Mouse (Mus musculus): Measurements from ENCODE around the gene Hcn2. TPM values are rescaled to one million over a fixed set of nuclear protein-coding genes. Genes with fewer than 3 reads are reported as not detected.

Hcn2 gene
- polyA plus RNA-seq, 1 experiment = 270 TPM

DNA sequence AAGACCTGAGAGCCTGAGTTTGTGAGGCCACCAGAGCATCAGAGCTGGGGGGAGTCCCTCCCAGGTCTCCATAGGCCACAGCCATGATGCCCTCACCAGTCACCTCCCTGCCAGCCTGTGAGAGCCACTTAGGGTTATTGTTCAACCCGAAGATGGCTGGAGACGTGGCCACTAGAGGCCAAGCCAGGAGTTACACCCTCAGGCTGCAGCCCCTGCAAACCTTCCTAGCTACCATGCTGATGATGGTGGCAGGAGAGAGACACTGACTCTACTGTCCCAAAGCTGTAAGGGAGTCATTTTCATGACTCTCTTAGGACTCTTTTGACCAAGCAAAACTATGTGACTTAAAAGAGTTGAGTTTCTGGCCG lies 44.4 kb upstream of the Hcn2 start:
- Histone ChIP-seq H3K27ac (ENCODE audit: insufficient read depth, low read length) (no peak overlapping the region), H3K4me1 (ENCODE audit: control insufficient read depth, insufficient read depth, low read length) (peaks cover 11% of the 10 kb centered on the region), H3K27me3 (ENCODE audit: control insufficient read depth, insufficient read depth, low read length) (no peaks in the 10 kb centered on the region), H3K4me3 (replicated peaks; ENCODE audit: insufficient read depth, low read depth, low read length) (no peak overlapping the region)
- peak in 1 of 2 experiments; percentile 13 for DNase-seq
- TF ChIP-seq CTCF (IDR thresholded peaks at IDR 0.05; ENCODE audit: borderline replicate concordance, insufficient read depth, low read depth, low read length) (no peak), POLR2A (IDR thresholded peaks at IDR 0.05; ENCODE audit: borderline replicate concordance, insufficient read depth, low read length) (no peak)
- WGBS = 47% methylated on average over 3 of the region's 3 CpGs

DNA sequence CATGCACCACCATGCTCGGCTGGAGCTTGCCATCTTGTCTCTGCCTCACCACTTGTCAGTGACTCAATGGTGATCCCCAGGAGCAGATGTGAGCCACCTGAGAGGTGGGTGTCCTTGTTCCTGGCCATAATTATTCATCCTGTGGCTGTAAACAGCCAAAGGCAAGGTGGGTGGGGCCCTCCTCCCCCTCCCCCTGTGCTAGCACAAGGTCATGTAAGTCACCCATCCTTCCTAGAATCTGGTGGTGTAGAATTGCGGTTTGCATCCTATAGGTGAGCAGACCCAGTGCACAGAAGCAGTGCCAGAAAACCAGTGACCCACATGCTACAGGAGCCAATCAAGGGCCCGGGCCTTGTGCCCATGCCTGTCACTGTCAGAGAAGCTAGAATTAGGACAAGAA lies 43.4 kb upstream of the Hcn2 start:
- 79% methylated on average over 3 of the region's 3 CpGs for WGBS
- H3K4me3 ChIP-seq (replicated peaks; ENCODE audit: insufficient read depth, low read depth, low read length) = no peak overlapping the region
- TF ChIP-seq POLR2A (IDR thresholded peaks at IDR 0.05; ENCODE audit: borderline replicate concordance, insufficient read depth, low read length) = no peak
- TF ChIP-seq CTCF (IDR thresholded peaks at IDR 0.05; ENCODE audit: borderline replicate concordance, insufficient read depth, low read depth, low read length) = no peak

DNA sequence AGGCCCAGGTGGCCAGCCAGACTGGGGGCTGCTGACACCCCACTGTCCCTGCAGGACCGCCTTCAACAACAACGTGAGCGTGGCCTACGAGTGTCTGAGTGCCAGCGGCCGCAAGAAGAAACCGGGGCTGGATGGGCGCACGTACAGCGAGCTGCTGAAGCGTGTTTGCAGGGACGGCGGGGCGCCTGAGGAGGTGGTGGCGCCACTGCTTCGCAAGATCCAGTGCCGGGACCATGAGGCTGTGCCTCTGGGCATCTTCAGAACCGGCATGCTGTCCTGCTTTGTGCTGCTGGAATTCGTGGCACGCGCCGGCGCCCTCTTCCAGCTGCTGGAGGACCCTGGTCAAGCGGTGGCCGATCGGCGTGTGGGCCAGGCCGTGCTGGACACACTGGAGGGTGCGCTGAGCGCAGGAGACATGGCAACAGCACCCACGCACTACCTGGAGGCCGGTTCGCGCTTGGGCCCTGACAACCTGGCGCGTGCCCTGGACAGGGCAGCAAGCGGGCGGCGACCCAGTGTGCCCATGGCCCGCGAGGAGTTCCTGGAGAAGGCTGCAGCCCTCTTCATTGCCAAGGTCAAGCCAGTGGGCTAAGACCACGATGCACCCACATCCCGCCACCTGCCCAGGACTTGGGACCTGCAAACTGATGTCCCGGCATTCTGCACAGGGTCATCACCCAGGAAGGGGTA lies 40.9 kb upstream of the Hcn2 start:
- no peak overlapping the region for H3K27ac ChIP-seq (ENCODE audit: insufficient read depth, low read length)
- H3K4me3 ChIP-seq (replicated peaks; ENCODE audit: insufficient read depth, low read depth, low read length) = no peak overlapping the region
- H3K27me3 ChIP-seq (ENCODE audit: control insufficient read depth, insufficient read depth, low read length) = no peaks in the 10 kb centered on the region
- H3K4me1 ChIP-seq (ENCODE audit: control insufficient read depth, insufficient read depth, low read length) = peaks cover 3% of the 10 kb centered on the region
- TF ChIP-seq CTCF (IDR thresholded peaks at IDR 0.05; ENCODE audit: borderline replicate concordance, insufficient read depth, low read depth, low read length) (no peak), POLR2A (IDR thresholded peaks at IDR 0.05; ENCODE audit: borderline replicate concordance, insufficient read depth, low read length) (no peak)
- WGBS = 64% methylated on average over 44 of the region's 44 CpGs
- DNase-seq = peak in 1 of 2 experiments; percentile 22

More for the DNA sequence above, 43.4 kb upstream of the Hcn2 start:
- peaks cover 10% of the 10 kb centered on the region for H3K4me1 ChIP-seq (ENCODE audit: control insufficient read depth, insufficient read depth, low read length)
- no peaks in the 10 kb centered on the region for H3K27me3 ChIP-seq (ENCODE audit: control insufficient read depth, insufficient read depth, low read length)
- no peak for DNase-seq
- no peak overlapping the region for H3K27ac ChIP-seq (ENCODE audit: insufficient read depth, low read length)

DNA sequence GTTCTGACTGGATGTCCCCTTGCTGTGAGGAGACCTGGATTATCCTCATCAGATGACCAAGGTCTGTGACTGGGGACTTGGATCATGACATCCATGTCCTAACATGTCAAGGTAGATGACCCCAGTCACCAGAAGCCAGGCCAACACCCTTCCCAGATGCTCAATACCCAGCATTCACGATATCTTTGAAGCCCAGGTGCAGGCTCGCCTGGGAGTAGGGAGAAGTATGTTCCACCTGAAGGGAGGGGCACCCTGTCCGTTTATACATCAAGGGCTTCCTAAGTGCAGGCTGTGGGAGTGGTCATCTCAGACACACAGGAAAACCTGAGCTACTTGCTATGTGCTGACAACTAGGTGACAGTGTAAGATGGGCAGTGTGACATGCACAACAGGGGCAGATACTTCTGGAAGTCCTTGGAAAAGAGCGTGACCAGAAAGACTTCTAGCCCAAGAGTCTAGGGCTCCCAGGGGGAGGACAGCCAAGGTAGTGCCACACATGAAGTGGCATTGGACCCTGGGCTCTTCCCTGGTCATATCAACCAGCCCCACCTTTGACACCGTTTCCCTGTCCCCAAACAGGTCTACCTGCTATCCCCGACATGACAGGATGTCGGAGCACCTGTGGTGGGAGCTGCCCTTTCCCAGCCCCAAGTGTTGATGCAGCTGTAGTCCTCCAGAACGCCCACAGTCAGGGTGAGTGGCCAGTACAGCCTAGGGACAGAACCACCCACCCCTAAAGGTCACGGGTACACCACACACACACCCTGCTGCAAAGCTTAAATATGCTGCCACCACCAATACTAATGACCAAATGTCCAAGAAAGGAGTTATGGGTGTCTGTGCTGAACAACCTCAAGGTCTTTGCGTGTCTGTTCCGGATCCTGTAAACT lies 35.6 kb upstream of the Hcn2 start:
- Histone ChIP-seq H3K27ac (ENCODE audit: insufficient read depth, low read length) (peak overlapping the region; percentile 62), H3K4me1 (ENCODE audit: control insufficient read depth, insufficient read depth, low read length) (peaks cover 23% of the 10 kb centered on the region), H3K27me3 (ENCODE audit: control insufficient read depth, insufficient read depth, low read length) (no peaks in the 10 kb centered on the region), H3K4me3 (replicated peaks; ENCODE audit: insufficient read depth, low read depth, low read length) (peak overlapping the region; percentile 78)
- WGBS = 40% methylated on average over 11 of the region's 11 CpGs
- DNase-seq = no peak
- no peak for TF ChIP-seq POLR2A (IDR thresholded peaks at IDR 0.05; ENCODE audit: borderline replicate concordance, insufficient read depth, low read length)
- TF ChIP-seq CTCF (IDR thresholded peaks at IDR 0.05; ENCODE audit: borderline replicate concordance, insufficient read depth, low read depth, low read length) = no peak

DNA sequence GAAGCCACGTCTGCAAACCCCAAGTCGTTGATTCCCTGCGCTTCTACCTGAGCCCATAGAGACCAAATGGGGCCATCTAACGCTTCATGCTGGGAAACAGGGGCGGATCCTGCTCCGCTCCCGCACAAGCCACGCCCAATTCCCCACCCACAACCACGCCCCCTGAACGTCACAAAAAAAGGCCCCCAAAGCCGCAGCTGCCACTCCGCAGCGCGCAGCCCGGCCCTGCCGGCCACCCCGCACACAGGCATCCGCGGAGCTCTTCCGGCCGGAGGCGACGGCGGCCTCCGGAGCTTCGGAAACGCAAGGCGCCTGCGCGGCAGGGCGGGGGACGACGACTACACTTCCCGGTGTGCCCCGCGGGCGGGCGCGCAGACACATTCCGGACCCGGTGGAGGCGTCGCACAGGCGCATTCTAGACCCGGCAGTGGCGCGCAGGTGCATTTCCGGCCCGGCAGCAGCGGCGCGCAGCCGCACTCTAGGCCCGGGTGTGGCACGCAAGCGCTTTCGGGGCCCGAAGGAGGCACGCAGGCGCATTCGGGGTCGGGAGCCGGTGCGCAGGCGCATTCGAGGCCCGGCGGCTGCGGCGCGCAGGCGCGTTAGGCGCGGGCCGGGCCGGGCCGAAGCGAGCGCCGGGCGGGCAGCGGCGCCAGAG lies 34.7 kb upstream of the Hcn2 start, which contains the start of gene Cdc34:
Cdc34 (plus strand) TSS at position 605 of the 655 bp plus-strand sequence.
- DNase-seq = peak; percentile 99 to 100
- Histone ChIP-seq H3K4me3 (replicated peaks; ENCODE audit: insufficient read depth, low read depth, low read length) (peak within 1 kb of the TSS; percentile 98), H3K27ac (ENCODE audit: insufficient read depth, low read length) (peak within 1 kb of the TSS; percentile 62), H3K27me3 (ENCODE audit: control insufficient read depth, insufficient read depth, low read length) (no peaks in the 10 kb centered on the region), H3K4me1 (ENCODE audit: control insufficient read depth, insufficient read depth, low read length) (peaks cover 23% of the 10 kb centered on the region)
- TF ChIP-seq CTCF (IDR thresholded peaks at IDR 0.05; ENCODE audit: borderline replicate concordance, insufficient read depth, low read depth, low read length) (no peak), POLR2A (IDR thresholded peaks at IDR 0.05; ENCODE audit: borderline replicate concordance, insufficient read depth, low read length) (peak; percentile 88; the same call in 1 of the 2 replicates)
- under 1% methylated on average over 84 of the region's 84 CpGs for WGBS

DNA sequence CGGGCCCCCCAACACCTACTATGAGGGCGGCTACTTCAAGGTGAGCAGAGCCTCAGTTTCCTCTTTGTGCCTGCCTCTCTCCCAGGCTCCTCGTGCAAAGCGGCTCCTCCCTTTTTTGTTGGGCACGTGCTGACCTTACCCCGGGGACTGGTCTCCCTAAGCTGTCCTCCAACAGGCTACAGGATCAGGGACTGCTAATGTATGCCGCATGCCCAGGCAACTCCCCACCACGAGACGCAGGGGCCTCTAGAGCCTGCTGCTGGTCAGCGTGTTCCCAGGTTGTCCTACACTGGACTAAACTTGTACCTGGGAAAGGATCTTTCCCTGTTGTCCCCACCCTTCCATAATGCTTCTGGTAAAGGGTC lies 33.9 kb upstream of the Hcn2 start:
- H3K4me1 ChIP-seq (ENCODE audit: control insufficient read depth, insufficient read depth, low read length) = peaks cover 23% of the 10 kb centered on the region
- TF ChIP-seq CTCF (IDR thresholded peaks at IDR 0.05; ENCODE audit: borderline replicate concordance, insufficient read depth, low read depth, low read length) (no peak), POLR2A (IDR thresholded peaks at IDR 0.05; ENCODE audit: borderline replicate concordance, insufficient read depth, low read length) (no peak)

DNA sequence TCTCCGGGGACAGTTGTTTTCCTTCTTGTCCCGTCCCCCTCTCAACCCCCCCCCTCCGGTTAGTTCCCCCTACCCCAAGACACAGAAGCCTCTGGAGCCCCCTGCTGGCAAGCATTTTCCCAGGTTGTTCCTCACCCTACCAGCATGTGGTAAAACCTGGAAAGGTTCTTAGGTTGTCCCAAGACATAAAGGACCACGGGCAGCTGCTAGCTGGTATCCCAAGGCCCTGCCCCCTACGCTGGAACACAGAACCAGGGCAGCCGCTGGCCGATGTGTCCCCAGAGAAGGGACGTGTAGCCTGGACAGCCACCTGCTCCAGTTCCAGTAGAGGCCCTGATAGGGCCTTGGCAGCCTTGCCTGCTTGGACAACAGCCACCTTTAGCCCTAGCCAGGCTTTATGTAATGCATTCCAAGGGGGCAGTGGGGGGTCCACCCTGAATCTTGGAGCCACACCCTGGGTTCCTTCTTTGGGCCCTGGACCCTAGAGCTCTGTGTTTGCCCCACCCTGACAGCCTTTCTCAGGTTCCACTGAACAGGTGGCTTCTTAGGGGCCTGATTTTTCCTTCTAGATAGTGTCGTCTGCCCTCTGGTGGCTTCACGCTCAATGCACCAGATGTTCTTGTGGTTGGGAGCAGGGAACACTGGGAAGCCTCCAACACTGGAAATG lies 33.4 kb upstream of the Hcn2 start:
- no peak overlapping the region for H3K27ac ChIP-seq (ENCODE audit: insufficient read depth, low read length)
- peak; percentile 53 to 57 for DNase-seq
- H3K4me3 ChIP-seq (replicated peaks; ENCODE audit: insufficient read depth, low read depth, low read length) = peak overlapping the region; percentile 98
- peaks cover 23% of the 10 kb centered on the region for H3K4me1 ChIP-seq (ENCODE audit: control insufficient read depth, insufficient read depth, low read length)
- WGBS = under 1% methylated on average over 10 of the region's 10 CpGs
- no peaks in the 10 kb centered on the region for H3K27me3 ChIP-seq (ENCODE audit: control insufficient read depth, insufficient read depth, low read length)
- peak; percentile 34; the same call in 1 of the 2 replicates for TF ChIP-seq CTCF (IDR thresholded peaks at IDR 0.05; ENCODE audit: borderline replicate concordance, insufficient read depth, low read depth, low read length)
- TF ChIP-seq POLR2A (IDR thresholded peaks at IDR 0.05; ENCODE audit: borderline replicate concordance, insufficient read depth, low read length) = no peak

More for the DNA sequence above, 33.9 kb upstream of the Hcn2 start:
- WGBS = 1% methylated on average over 10 of the region's 10 CpGs
- peak in 1 of 2 experiments; percentile 47 for DNase-seq
- H3K4me3 ChIP-seq (replicated peaks; ENCODE audit: insufficient read depth, low read depth, low read length) = peak overlapping the region; percentile 98
- H3K27ac ChIP-seq (ENCODE audit: insufficient read depth, low read length) = peak overlapping the region; percentile 1; the same call in 1 of the 2 replicates
- H3K27me3 ChIP-seq (ENCODE audit: control insufficient read depth, insufficient read depth, low read length) = no peaks in the 10 kb centered on the region
